Mouse (Mus musculus) induced T-regulatory cell, adult 2 months (primary cell): ENCODE data around the gene Det1.

ENCODE experiments used
- DNase-seq: peaks from one replicate; pipeline ENCODE4 v3.0.0-alpha.2; 2012; ENCODE audit warnings: low read depth

Gene Det1

DNA sequence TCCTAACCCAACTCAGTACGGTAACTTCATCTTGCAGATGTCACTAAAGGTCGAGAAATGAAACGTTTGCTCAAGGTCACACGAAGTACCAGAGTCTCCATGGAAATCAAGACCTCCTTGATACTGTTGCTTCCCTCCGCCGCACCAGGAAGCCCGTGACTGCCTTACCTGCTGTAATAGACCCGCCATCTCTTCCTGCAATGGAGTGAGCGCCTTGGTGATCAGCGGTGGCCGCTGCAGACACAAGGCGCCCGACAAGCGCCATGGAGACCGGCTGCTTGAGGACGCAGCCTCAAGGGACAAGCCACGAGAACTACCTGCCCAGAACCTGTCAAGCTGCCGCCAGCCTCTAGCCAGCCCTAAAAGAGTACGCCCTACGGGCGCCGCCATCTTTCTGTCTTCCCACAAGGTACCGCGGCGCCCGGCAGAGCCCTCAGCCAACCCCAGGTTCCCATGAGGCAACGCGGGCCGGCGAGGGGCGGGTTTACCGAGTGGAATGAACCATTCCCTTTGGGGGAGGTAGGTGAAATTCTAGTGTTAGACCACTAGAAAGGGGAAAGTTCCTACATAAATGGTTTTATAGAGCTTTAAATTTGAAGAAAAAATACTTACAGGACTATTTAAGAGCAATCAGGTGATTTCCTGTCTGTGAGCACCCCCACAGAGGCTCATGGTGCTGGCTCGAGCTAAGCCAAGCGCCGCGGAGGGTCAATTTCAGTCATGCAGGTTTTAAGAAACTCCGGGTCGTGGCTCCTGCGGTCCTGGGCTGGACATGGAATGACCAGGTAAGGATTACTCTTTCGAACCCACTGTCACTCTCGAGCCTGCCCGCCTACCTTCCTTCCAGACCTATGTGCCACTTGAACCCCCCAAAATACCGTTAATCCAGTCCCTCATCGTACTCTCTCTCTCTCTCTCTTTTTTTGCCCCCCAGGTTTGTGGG lies 64.2 kb downstream of the Det1 start, which contains the start of the genes Mrps11 and Mrpl46:
TSS of gene Mrps11 (plus strand) at position 481 of the 943 bp plus-strand sequence.
TSS of gene Mrpl46 (minus strand) at position 893 of the 943 bp plus-strand sequence.
- peak; percentile 94 for DNase-seq

DNA sequence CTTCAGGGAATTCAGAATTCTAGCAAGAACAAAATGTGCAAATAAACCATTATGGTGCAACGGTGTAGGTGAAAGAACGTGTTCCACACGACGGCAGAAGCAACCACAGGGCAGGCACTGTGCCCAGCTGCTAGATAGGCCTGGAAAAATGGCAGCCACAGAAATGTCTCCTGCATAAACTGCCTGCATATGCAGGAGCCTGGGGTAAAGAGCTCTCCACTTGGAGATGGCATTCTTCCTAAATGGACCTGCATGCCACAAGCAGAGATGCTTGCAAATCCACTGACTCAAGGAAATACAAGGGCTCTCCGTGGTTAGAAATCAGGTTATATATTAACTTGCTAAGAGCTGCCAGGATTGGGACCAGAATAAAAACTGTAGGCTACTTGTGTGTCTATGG lies 68.3 kb downstream of the Det1 start:
- DNase-seq = no peak
